Mouse (Mus musculus) embryonic facial prominence, embryonic 12.5 days (tissue): Measurements from ENCODE around the gene Tfdp1. TPM values are rescaled to one million over a fixed set of nuclear protein-coding genes. Genes with fewer than 3 reads are reported as not detected.

Experiments used
- ATAC-seq: fragments of 200-750 bp; cut with Nextera tagmentation; 2 replicates; pipeline ENCODE4 v1.8.0; 2017; ENCODE audit not compliant: insufficient number of reproducible peaks, insufficient read depth, low FRiP score, low TSS enrichment
- H3K27ac ChIP-seq: fragments of 300-500 bp; sonication (generic); 2 replicates; pipeline ENCODE4 v1.5.1; 2016; ENCODE audit warnings: mild to moderate bottlenecking
- H3K27me3 ChIP-seq: fragments of 300-500 bp; sonication (generic); 2 replicates; pipeline ENCODE4 v1.6.1; 2016; ENCODE audit warnings: mild to moderate bottlenecking, moderate library complexity
- H3K36me3 ChIP-seq: fragments of 300-500 bp; sonication (generic); 2 replicates; pipeline ENCODE4 v1.6.1; 2016; ENCODE audit warnings: mild to moderate bottlenecking
- H3K4me1 ChIP-seq: fragments of 300-500 bp; sonication (generic); 2 replicates; pipeline ENCODE4 v1.6.1; 2016
- H3K4me2 ChIP-seq: fragments of 300-500 bp; sonication (generic); replicated peaks from 2 replicates; pipeline ENCODE4 v1.6.1; 2016; ENCODE audit warnings: mild to moderate bottlenecking, moderate library complexity
- H3K4me3 ChIP-seq: fragments of 300-500 bp; sonication (generic); 2 replicates; pipeline ENCODE4 v1.5.1; 2016; ENCODE audit warnings: mild to moderate bottlenecking
- H3K9ac ChIP-seq: fragments of 300-500 bp; sonication (generic); 2 replicates; pipeline ENCODE4 v1.6.1; 2016; ENCODE audit warnings: mild to moderate bottlenecking, moderate library complexity
- H3K9me3 ChIP-seq: fragments of 300-500 bp; sonication (generic); 2 replicates; pipeline ENCODE4 v1.6.1; 2016; ENCODE audit warnings: mild to moderate bottlenecking, moderate library complexity
- WGBS: fragments of 180-500 bp; shearing (Covaris S2); methylation state at CpG from one replicate; pipeline ENCODE4 v1.1.7; 2016; 5-methylcytosine and 5-hydroxymethylcytosine counted together
- polyA plus RNA-seq: library from polyadenylated mRNA; unstranded; fragments of >200 nt; fragmentation: Nextera tagmentation; extraction: Ambion mirVana; gene quantifications from 2 replicates; pipeline ENCODE4 v1.2.1, GENCODE M21; 2016

Tfdp1 gene
- polyA plus RNA-seq, 1 experiment from 2014 or later, result 176 TPM

DNA sequence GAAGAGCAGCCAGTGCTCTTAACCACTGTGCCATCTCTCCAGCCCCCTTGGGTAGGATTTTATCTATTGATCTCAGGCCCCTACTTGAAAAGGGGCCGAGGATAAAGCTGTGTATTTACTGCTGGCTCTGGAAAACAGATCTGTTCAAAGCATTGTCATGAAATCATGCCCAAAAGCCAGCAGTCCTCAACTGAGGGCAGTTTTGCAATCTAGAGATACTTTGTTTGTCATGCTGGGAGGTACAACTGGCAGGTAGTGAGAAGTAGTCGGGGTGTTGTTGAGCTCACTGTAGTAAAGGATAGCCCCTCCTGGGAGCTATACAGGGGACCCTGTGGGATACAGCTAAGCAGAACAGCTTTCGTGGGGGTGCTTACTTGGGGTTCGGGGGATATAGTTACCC is 15.3 kb downstream of the Tfdp1 start:
- Histone ChIP-seq H3K27me3 (no peaks in the 10 kb centered on the region), H3K9me3 (no peaks in the 10 kb centered on the region), H3K4me2 (no peak overlapping the region), H3K4me1 (no peaks in the 10 kb centered on the region), H3K4me3 (no peak overlapping the region), H3K9ac (no peak overlapping the region), H3K27ac (no peak overlapping the region), H3K36me3 (peaks cover 95% of the 10 kb centered on the region)
- ATAC-seq, result no peak
- WGBS, result 92% methylated on average over 4 of the region's 4 CpGs

DNA sequence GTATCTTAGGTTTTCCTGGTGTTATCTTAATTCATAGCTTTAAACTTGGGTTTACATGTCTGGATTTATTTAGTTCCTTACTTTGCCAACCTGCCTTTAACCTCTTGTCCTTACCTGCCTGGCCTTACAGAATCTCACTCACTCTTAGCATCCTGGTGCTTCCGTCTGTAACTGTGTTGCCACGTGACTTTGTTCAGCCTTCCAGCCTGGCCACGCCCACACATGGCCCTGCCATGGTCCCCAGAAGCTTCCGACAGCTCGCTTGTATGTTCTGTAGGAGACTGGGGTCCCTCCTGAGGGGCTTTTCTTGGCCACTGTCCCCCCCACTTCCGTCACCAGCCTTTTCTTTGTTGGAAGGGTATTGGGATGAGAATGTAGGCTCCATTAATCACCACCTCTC is 17.7 kb downstream of the Tfdp1 start:
- Histone ChIP-seq H3K4me3 (no peak overlapping the region), H3K9ac (no peak overlapping the region), H3K4me2 (no peak overlapping the region), H3K9me3 (no peaks in the 10 kb centered on the region), H3K27ac (no peak overlapping the region), H3K36me3 (peaks cover 95% of the 10 kb centered on the region), H3K27me3 (no peaks in the 10 kb centered on the region), H3K4me1 (no peaks in the 10 kb centered on the region)
- 86% methylated on average over 6 of the region's 6 CpGs for WGBS
- no peak for ATAC-seq

DNA sequence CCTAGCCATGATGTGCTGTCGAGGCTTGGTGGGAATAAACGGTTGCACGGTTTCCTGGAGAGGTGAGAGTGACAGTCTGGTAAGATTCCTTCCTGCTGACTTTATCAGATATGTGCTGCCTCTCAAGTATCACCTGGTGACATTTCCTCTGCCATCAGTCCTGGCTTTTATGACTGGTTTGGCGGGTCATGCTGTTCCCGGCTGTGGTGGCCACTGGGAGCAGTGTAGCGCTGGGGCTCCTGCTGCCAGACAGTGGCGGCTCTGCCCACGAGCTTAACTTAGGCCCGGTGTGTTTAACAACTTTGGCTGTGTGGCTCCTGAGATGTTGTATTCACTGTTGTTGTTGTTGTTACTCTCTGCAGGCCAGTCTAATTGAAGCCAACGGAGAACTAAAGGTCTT is 18.1 kb downstream of the Tfdp1 start:
- WGBS, result 83% methylated on average over 10 of the region's 10 CpGs

DNA sequence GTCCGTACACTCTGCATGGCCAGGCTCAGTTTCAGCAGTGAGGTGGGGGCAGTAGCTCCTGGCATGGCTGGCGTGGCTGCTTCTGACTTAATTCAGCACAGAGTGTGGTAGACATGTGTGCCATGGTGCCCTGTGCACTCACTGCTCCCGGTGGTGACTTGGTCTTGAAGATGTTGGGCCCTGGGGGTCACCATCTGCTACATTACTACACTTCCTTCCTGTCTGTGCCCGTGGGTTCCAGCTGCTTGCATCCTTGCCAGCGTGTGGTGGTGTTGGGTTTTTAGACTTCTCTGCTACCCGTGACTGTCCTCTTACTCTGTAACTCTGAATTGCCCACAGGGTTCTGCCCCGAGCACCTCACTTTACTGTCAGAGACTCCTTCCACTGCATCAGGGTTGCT is 21.7 kb downstream of the Tfdp1 start:
- WGBS, result 89% methylated on average over 7 of the region's 7 CpGs

More for the DNA sequence above, 18.1 kb downstream of the Tfdp1 start:
- ATAC-seq, result no peak
- Histone ChIP-seq H3K9me3 (no peaks in the 10 kb centered on the region), H3K9ac (no peak overlapping the region), H3K4me1 (no peaks in the 10 kb centered on the region), H3K4me2 (no peak overlapping the region), H3K4me3 (no peak overlapping the region), H3K27ac (no peak overlapping the region), H3K36me3 (peaks cover 95% of the 10 kb centered on the region), H3K27me3 (no peaks in the 10 kb centered on the region)

DNA sequence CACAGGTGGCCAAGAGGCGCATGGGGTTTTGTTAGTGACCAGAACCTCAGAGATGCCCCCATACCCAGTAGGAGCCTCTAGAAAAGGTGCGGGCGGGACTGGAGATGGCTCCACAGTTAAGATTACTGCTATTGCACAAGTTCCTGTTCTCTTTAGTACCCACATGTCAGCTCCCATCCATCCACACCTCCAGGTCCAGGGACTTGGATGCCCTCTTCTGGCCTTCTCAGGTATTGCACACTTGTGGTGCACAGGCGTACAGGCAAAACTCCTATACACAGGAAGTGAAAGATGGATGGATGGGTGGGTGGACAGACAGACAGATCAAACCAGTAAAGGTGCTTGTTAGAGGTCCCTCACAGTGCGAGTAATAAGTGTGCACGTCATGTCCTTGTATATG is 23.3 kb downstream of the Tfdp1 start:
- Histone ChIP-seq H3K4me2 (no peak overlapping the region), H3K36me3 (peaks cover 94% of the 10 kb centered on the region), H3K27me3 (no peaks in the 10 kb centered on the region), H3K9ac (no peak overlapping the region), H3K27ac (no peak overlapping the region), H3K9me3 (no peaks in the 10 kb centered on the region), H3K4me3 (no peak overlapping the region), H3K4me1 (no peaks in the 10 kb centered on the region)
- WGBS, result 96% methylated on average over 6 of the region's 6 CpGs
- no peak for ATAC-seq

More for the DNA sequence above, 21.7 kb downstream of the Tfdp1 start:
- no peaks in the 10 kb centered on the region for H3K4me1 ChIP-seq
- no peaks in the 10 kb centered on the region for H3K27me3 ChIP-seq
- no peak overlapping the region for H3K9ac ChIP-seq
- H3K36me3 ChIP-seq, result peaks cover 94% of the 10 kb centered on the region
- H3K4me2 ChIP-seq, result no peak overlapping the region
- no peaks in the 10 kb centered on the region for H3K9me3 ChIP-seq
- no peak for ATAC-seq
- no peak overlapping the region for H3K4me3 ChIP-seq
- no peak overlapping the region for H3K27ac ChIP-seq

DNA sequence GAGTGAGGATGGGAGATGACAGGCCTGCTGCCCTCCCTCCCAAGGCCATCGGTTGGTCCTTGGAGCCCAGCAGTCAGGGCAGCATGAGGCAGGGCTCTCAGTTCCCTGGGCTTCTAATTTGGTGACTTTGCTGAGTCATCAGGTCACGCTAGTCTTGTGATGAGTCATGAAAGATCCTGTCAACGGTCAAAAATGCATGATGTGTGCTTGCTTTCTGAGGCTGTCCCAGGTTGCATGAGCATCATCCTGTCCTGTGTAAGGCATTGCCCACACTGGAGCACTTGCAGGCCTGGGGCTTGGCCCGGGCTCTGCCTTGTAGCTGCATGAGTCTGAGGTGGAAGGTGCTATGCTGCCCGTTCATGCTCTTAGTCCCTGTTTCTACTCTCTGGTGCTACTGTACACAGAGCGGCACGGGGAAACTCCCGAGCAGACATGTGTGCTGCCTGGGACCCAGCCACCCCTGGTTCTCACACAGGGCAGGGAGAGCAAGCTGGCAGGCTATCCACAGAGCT is 34.7 kb downstream of the Tfdp1 start:
- H3K9ac ChIP-seq, result no peak overlapping the region
- H3K36me3 ChIP-seq, result peaks cover 86% of the 10 kb centered on the region
- no peaks in the 10 kb centered on the region for H3K4me1 ChIP-seq
- 88% methylated on average over 8 of the region's 8 CpGs for WGBS
- no peak overlapping the region for H3K4me2 ChIP-seq
- no peak overlapping the region for H3K4me3 ChIP-seq
- ATAC-seq, result 0 out of 2 replicates have a peak, but pooled peaks have one; percentile 22
- no peaks in the 10 kb centered on the region for H3K9me3 ChIP-seq
- H3K27me3 ChIP-seq, result no peaks in the 10 kb centered on the region
- no peak overlapping the region for H3K27ac ChIP-seq

DNA sequence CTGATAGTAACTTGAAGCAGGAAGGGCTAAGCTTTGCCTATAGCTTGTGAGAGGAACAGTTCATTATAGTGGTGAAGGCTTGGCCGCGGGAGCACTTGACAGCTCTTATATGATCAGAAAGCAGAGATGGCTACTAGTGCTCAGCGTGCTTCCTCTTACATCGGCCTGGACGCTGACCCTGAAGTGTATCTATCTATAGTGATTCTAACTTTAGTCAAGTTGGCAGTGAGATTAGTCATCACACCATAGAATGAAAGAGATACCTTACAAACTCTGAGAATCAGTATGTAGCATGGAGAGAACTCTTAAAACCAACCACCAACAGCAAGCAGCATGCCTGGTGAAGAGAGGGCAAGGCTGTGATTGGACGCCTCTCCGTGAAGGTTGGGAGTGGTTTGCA is 43.1 kb downstream of the Tfdp1 start:
- Histone ChIP-seq H3K4me1 (no peaks in the 10 kb centered on the region), H3K36me3 (peaks cover 27% of the 10 kb centered on the region), H3K9me3 (no peaks in the 10 kb centered on the region), H3K9ac (no peak overlapping the region), H3K4me3 (no peak overlapping the region), H3K27ac (no peak overlapping the region), H3K27me3 (no peaks in the 10 kb centered on the region), H3K4me2 (no peak overlapping the region)
- no peak for ATAC-seq
- 89% methylated on average over 7 of the region's 7 CpGs for whole genome bisulfite sequencing

DNA sequence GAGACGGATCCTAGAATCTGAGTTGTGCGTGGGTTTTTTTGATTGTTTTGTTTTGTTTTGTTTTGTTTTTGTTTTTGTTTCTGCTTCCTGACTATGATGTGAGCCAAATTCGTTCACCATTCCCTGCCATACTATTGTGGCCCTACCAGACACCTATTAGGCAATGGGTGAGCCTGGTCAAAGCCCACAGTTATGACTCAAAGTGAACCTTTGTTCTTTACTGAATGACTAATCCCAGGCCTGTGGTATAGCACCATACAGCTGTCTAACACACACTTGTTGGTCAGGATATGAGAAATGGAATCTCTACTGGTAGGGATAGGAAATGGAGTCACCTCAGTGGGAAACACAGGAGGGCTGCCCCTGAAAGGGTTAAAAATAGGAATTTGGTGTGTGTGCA is 44.0 kb downstream of the Tfdp1 start:
- Histone ChIP-seq H3K9ac (no peak overlapping the region), H3K27ac (no peak overlapping the region), H3K4me1 (no peaks in the 10 kb centered on the region), H3K36me3 (peaks cover 23% of the 10 kb centered on the region), H3K4me2 (no peak overlapping the region), H3K27me3 (no peaks in the 10 kb centered on the region), H3K4me3 (no peak overlapping the region), H3K9me3 (no peaks in the 10 kb centered on the region)
- 88% methylated on average over 3 of the region's 3 CpGs for WGBS
- ATAC-seq, result no peak

DNA sequence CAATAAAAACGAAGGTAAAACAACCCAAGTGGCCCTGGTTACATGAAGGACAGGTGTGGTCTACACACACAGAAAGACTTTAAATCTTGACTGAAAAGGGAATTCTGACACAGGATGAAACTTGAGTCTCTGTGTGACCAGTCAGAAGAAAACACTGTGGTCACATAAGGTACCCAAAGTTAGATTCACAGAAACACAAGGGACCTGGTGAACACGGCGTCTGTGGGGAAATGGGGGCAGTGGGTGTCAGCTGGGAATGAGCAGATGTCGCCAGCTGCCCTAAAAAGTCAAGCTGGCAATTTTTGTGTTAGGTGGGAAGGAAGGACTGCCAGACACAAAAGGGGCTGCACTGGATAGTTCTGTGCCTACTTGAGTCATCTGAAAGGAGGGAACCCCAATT is 44.4 kb downstream of the Tfdp1 start:
- Histone ChIP-seq H3K9ac (no peak overlapping the region), H3K4me1 (no peaks in the 10 kb centered on the region), H3K36me3 (peaks cover 21% of the 10 kb centered on the region), H3K4me2 (no peak overlapping the region), H3K27me3 (no peaks in the 10 kb centered on the region), H3K27ac (no peak overlapping the region), H3K4me3 (no peak overlapping the region), H3K9me3 (no peaks in the 10 kb centered on the region)
- ATAC-seq, result no peak
- 94% methylated on average over 4 of the region's 4 CpGs for WGBS

DNA sequence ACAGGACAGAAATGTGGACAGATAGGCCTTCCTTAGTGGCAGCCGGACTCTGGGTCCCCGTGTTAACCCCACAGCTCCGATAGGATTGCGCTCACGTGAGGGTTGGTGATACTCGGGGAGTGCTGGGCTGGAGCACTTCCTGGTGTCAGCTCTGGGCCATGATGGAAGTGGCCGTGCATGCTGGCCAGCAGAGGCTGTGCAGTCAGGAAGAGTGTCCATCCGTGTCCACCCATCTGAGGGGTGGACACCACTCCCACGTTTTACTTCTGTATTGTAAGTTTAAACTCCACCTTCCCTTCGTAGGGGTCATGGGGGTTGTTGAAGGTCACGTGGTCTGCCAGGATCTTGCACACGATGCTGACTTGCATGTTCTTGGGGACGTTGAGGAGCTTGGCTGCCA is 47.8 kb downstream of the Tfdp1 start:
- H3K4me3 ChIP-seq, result no peak overlapping the region
- no peaks in the 10 kb centered on the region for H3K36me3 ChIP-seq
- ATAC-seq, result no peak

DNA sequence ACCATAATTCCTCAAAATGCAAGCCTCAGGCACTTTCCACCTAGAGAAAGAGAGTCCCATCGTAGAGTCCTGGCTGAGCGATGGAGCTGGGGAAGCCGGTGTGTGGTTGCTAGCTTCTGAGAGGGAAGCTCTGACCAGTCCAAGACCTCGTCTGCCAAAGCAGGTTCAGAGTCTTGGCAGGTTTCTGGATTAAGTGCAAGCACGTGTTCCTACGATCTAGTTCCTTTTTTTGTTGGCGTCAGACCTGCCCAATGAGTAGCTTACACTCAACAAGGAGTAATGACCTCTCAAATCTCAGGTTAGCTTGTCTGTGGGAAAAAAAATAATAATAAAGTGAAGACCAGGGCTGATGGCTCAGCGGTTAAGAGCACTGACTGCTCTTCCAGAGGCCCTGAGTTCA is 49.2 kb downstream of the Tfdp1 start:
- Histone ChIP-seq H3K9me3 (no peaks in the 10 kb centered on the region), H3K36me3 (no peaks in the 10 kb centered on the region), H3K9ac (no peak overlapping the region), H3K27ac (no peak overlapping the region), H3K4me1 (no peaks in the 10 kb centered on the region), H3K4me2 (no peak overlapping the region), H3K27me3 (no peaks in the 10 kb centered on the region), H3K4me3 (no peak overlapping the region)
- ATAC-seq, result no peak
- WGBS, result 80% methylated on average over 8 of the region's 8 CpGs

More for the DNA sequence above, 47.8 kb downstream of the Tfdp1 start:
- H3K9me3 ChIP-seq, result no peaks in the 10 kb centered on the region
- WGBS, result 69% methylated on average over 13 of the region's 13 CpGs
- H3K27me3 ChIP-seq, result no peaks in the 10 kb centered on the region
- no peaks in the 10 kb centered on the region for H3K4me1 ChIP-seq
- H3K27ac ChIP-seq, result no peak overlapping the region
- no peak overlapping the region for H3K9ac ChIP-seq
- no peak overlapping the region for H3K4me2 ChIP-seq

DNA sequence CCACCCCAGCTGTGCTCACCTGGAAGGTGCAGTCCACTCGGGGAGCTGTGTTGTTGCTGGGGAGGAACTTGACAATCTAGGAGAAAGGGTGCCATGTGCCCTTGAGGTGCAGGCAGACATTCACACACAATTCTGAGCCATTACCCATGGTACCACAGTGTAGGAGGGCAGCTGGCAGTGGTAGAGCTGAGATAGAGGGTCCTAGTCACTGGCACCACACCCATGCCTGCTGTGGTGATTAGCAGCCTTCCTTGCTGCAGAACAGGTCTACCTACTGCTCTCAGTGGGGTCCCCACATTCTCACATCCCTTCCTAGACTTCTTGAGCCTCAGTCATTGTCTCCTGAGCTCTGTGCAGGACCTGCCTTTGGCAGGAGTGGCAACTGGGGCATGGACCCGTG is 50.2 kb downstream of the Tfdp1 start:
- ATAC-seq, result no peak
- H3K9ac ChIP-seq, result no peak overlapping the region
- H3K27me3 ChIP-seq, result no peaks in the 10 kb centered on the region
- H3K9me3 ChIP-seq, result no peaks in the 10 kb centered on the region
- no peak overlapping the region for H3K4me2 ChIP-seq
- H3K27ac ChIP-seq, result no peak overlapping the region
- H3K36me3 ChIP-seq, result no peaks in the 10 kb centered on the region
- H3K4me1 ChIP-seq, result no peaks in the 10 kb centered on the region
- WGBS, result 87% methylated on average over 2 of the region's 2 CpGs
- H3K4me3 ChIP-seq, result no peak overlapping the region

DNA sequence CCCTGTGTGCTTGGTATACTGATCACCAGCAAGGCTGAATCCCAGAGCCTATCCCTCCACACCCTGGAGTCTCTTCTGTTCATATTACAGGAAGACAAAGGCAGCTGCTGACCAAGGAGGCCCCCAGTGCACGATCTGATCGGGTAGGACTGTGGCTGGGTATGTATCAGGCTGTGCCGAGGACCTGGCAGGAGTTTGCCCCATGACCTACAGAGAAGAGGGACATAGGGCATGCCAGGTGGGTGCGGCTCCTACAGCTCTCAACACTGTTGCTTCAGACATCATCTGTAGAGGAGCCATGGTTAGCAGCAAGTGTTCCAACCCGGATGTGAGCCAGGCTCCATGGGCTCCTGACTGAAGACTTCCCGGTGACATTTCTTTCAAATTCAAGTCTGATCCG is 55.3 kb downstream of the Tfdp1 start:
- ATAC-seq, result no peak

More for the DNA sequence above, 55.3 kb downstream of the Tfdp1 start:
- no peak overlapping the region for H3K4me3 ChIP-seq
- no peaks in the 10 kb centered on the region for H3K36me3 ChIP-seq
- H3K27me3 ChIP-seq, result no peaks in the 10 kb centered on the region
- no peaks in the 10 kb centered on the region for H3K4me1 ChIP-seq
- no peak overlapping the region for H3K9ac ChIP-seq
- H3K9me3 ChIP-seq, result no peaks in the 10 kb centered on the region
- H3K27ac ChIP-seq, result no peak overlapping the region
- no peak overlapping the region for H3K4me2 ChIP-seq
- 88% methylated on average over 7 of the region's 7 CpGs for WGBS
